ENCODE assay signal across 14 mouse cellular contexts in the genomic region with DNA sequence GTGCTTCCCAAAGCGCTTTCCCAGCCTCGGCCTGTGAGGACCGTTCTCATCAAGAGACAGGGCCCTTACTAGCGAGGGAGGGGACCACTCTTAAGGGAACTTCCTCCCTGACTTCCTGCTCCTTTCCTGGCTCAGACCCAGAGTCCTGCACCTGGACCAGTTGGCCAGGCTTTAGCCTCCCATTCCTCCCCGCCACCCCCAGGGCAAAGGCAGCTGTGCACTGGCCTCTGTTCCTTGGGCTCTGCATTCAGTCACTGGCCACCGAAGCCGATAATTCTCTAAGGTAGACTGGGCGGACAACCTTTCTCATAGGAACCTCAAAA.
DNase-seq lines count a peak whose midpoint lies in the region; ATAC-seq and TF ChIP-seq lines count a peak whose summit lies in the region.
"Had no signal": no experiment of that assay in that cellular context is flagged by ENCODE, and none has a peak within 500 bp of the region (broad histone marks: within the 10 kb centered on the region; RNA-seq: fewer than 3 reads in every experiment).

No protein-coding gene starts in this region.

- H3K4me2 ChIP-seq in forebrain, embryonic 13.5 days, result peak overlapping the region; percentile 15; the same call in 1 of the 2 replicates
- no peak overlapping the region for H3K4me2 ChIP-seq in heart, embryonic 16.5 days (ENCODE audit: low read depth, low read length)
- H3K4me2 ChIP-seq in limb, embryonic 12.5 days, result 0 out of 2 replicates have a peak overlapping the region, but pooled peaks have one; percentile 3
- H3K4me2 ChIP-seq: liver, embryonic 15.5 days; stomach, embryonic 15.5 days had no signal

- no peak for TF ChIP-seq POLR2A in heart, adult 2 months (IDR thresholded peaks at IDR 0.05; ENCODE audit: insufficient read depth, low read depth, low read length)

- TF ChIP-seq CTCF in heart, adult 2 months (IDR thresholded peaks at IDR 0.05), result no peak

- H3K9me3 ChIP-seq in forebrain, embryonic 13.5 days (replicated peaks), result no peaks in the 10 kb centered on the region
- H3K9me3 ChIP-seq in forebrain, embryonic 10.5 days, result no peaks in the 10 kb centered on the region
- H3K9me3 ChIP-seq in heart, embryonic 16.5 days (replicated peaks; ENCODE audit: control insufficient read depth, low read length), result no peaks in the 10 kb centered on the region
- no peaks in the 10 kb centered on the region for H3K9me3 ChIP-seq in ES-E14 (ENCODE audit: control insufficient read depth, insufficient read depth, low read depth, low read length)
- no peaks in the 10 kb centered on the region for H3K9me3 ChIP-seq in limb, embryonic 12.5 days
- H3K9me3 ChIP-seq: hindbrain, embryonic 10.5 days; liver, embryonic 15.5 days; megakaryocyte, embryonic 14.5 days; stomach, embryonic 15.5 days had no signal

- H3K79me2 ChIP-seq in heart, adult 2 months (replicated peaks; ENCODE audit: control insufficient read depth, insufficient read depth, low read length), result no peaks in the 10 kb centered on the region

- ATAC-seq in forebrain, embryonic 13.5 days, result no peak
- ATAC-seq in heart, embryonic 16.5 days (replicated peaks; ENCODE audit: extremely low read depth, insufficient read depth, low FRiP score), result no peak
- ATAC-seq in limb, embryonic 12.5 days (ENCODE audit: insufficient number of reproducible peaks, insufficient read depth, low FRiP score, low TSS enrichment, low read depth), result no peak

- no peaks in the 10 kb centered on the region for H3K36me3 ChIP-seq in forebrain, embryonic 13.5 days (ENCODE audit: poor library complexity, severe bottlenecking)
- H3K36me3 ChIP-seq in forebrain, embryonic 10.5 days (replicated peaks), result no peaks in the 10 kb centered on the region
- no peaks in the 10 kb centered on the region for H3K36me3 ChIP-seq in heart, embryonic 16.5 days (ENCODE audit: control insufficient read depth, insufficient read depth)
- no peaks in the 10 kb centered on the region for H3K36me3 ChIP-seq in heart, adult 2 months (ENCODE audit: control insufficient read depth, insufficient read depth, low read length)
- H3K36me3 ChIP-seq in ES-E14 (ENCODE audit: control insufficient read depth, insufficient read depth, low read length, poor library complexity, severe bottlenecking), result no peaks in the 10 kb centered on the region
- no peaks in the 10 kb centered on the region for H3K36me3 ChIP-seq in limb, embryonic 12.5 days
- H3K36me3 ChIP-seq: hindbrain, embryonic 10.5 days; liver, embryonic 15.5 days; stomach, embryonic 15.5 days had no signal

- H3K4me1 ChIP-seq in forebrain, embryonic 13.5 days, result peaks cover 22% of the 10 kb centered on the region
- H3K4me1 ChIP-seq in forebrain, embryonic 10.5 days, result peaks cover 40% of the 10 kb centered on the region
- H3K4me1 ChIP-seq in heart, embryonic 16.5 days (ENCODE audit: control insufficient read depth, insufficient read depth, low read length), result peaks cover 8% of the 10 kb centered on the region
- peaks cover 5% of the 10 kb centered on the region; the same call in 1 of the 2 replicates for H3K4me1 ChIP-seq in heart, adult 2 months (ENCODE audit: control insufficient read depth, insufficient read depth, low read length)
- H3K4me1 ChIP-seq in ES-E14 (ENCODE audit: control insufficient read depth in 2 of 2, insufficient read depth in 2 of 2, low read length in 2 of 2, poor library complexity in 1 of 2), result peaks cover 0 to 2% of the 10 kb centered on the region in 2 experiments; a peak in 1 of 4 replicates
- peaks cover 42% of the 10 kb centered on the region for H3K4me1 ChIP-seq in limb, embryonic 12.5 days (replicated peaks)
- H3K4me1 ChIP-seq: liver, embryonic 15.5 days had no signal

- no peak for TF ChIP-seq EP300 in heart, adult 2 months (IDR thresholded peaks at IDR 0.05; ENCODE audit: insufficient read depth, low read depth, low read length)

- in situ Hi-C loops in ES-E14 (cut with MboI; ENCODE audit: low sequenced_read_pairs in 2 of 2, unreplicated experiment in 2 of 2), result no loop called here

- peak overlapping the region; percentile 73 for H3K27ac ChIP-seq in forebrain, embryonic 13.5 days
- no peak overlapping the region for H3K27ac ChIP-seq in forebrain, embryonic 10.5 days
- peak overlapping the region; percentile 21; the same call in 1 of the 2 replicates for H3K27ac ChIP-seq in heart, embryonic 16.5 days (ENCODE audit: low read length)
- H3K27ac ChIP-seq in heart, adult 2 months, result no peak overlapping the region; the same call in 1 of the 2 replicates
- no peak overlapping the region for H3K27ac ChIP-seq in ES-E14 (ENCODE audit: insufficient read depth, low read depth, low read length, poor library complexity, severe bottlenecking)
- peak overlapping the region; percentile 71 for H3K27ac ChIP-seq in limb, embryonic 12.5 days
- H3K27ac ChIP-seq: hindbrain, embryonic 10.5 days; liver, embryonic 15.5 days; stomach, embryonic 15.5 days had no signal

- DNase-seq in forebrain, embryonic 10.5 days (ENCODE audit: extremely low spot score, low spot score), result no peak
- no peak for DNase-seq in heart, adult 2 months
- DNase-seq in ES-E14 (ENCODE audit: low read depth, low spot score), result no peak
- DNase-seq in urinary bladder, adult 2 months (ENCODE audit: low spot score), result no peak
- DNase-seq: cerebellum, adult 18-20 months; kidney, adult 18-20 months; spleen, adult 18-20 months had no signal

- H3K9ac ChIP-seq in forebrain, embryonic 13.5 days, result no peak overlapping the region
- no peak overlapping the region for H3K9ac ChIP-seq in heart, embryonic 16.5 days (ENCODE audit: low read length)
- H3K9ac ChIP-seq in heart, adult 2 months (ENCODE audit: low read depth, low read length), result no peak overlapping the region
- peak overlapping the region; percentile 5; the same call in 1 of the 2 replicates for H3K9ac ChIP-seq in ES-E14 (ENCODE audit: insufficient read depth, low read depth, low read length, poor library complexity, severe bottlenecking)
- H3K9ac ChIP-seq in limb, embryonic 12.5 days (replicated peaks), result no peak overlapping the region
- H3K9ac ChIP-seq: liver, embryonic 15.5 days; stomach, embryonic 15.5 days had no signal

- H3K27me3 ChIP-seq in forebrain, embryonic 13.5 days, result no peaks in the 10 kb centered on the region
- no peaks in the 10 kb centered on the region for H3K27me3 ChIP-seq in forebrain, embryonic 10.5 days (ENCODE audit: poor library complexity, severe bottlenecking)
- no peaks in the 10 kb centered on the region for H3K27me3 ChIP-seq in heart, embryonic 16.5 days (ENCODE audit: control insufficient read depth, insufficient read depth, low read length)
- H3K27me3 ChIP-seq in heart, adult 2 months (ENCODE audit: control insufficient read depth, insufficient read depth, low read length), result no peaks in the 10 kb centered on the region
- H3K27me3 ChIP-seq in limb, embryonic 12.5 days, result no peaks in the 10 kb centered on the region; the same call in 1 of the 2 replicates
- H3K27me3 ChIP-seq: liver, embryonic 15.5 days had no signal

- H3K4me3 ChIP-seq in forebrain, embryonic 13.5 days, result no peak overlapping the region
- H3K4me3 ChIP-seq in forebrain, embryonic 10.5 days, result no peak overlapping the region
- no peak overlapping the region for H3K4me3 ChIP-seq in heart, embryonic 16.5 days (ENCODE audit: low read length)
- H3K4me3 ChIP-seq in heart, adult 2 months, result no peak overlapping the region
- H3K4me3 ChIP-seq in ES-E14 (ENCODE audit: insufficient read depth in 1 of 2, low read depth in 1 of 2, low read length in 2 of 2, poor library complexity in 1 of 2, severe bottlenecking in 1 of 2), result peak overlapping the region; percentile 22 to 46; a peak in 2 of 4 replicates
- H3K4me3 ChIP-seq in limb, embryonic 12.5 days (replicated peaks), result no peak overlapping the region
- H3K4me3 ChIP-seq: hindbrain, embryonic 10.5 days; liver, embryonic 15.5 days; megakaryocyte, embryonic 14.5 days; stomach, embryonic 15.5 days had no signal

- WGBS in forebrain, embryonic 13.5 days, result 80% methylated on average over 8 of the region's 8 CpGs
- 88% methylated on average over 8 of the region's 8 CpGs for whole genome bisulfite sequencing in forebrain, embryonic 10.5 days
- WGBS in heart, embryonic 16.5 days, result 63% methylated on average over 8 of the region's 8 CpGs
- WGBS in heart, adult 2 months, result 54% methylated on average over 8 of the region's 8 CpGs
- 38% methylated on average over 8 of the region's 8 CpGs for WGBS in limb, embryonic 12.5 days

- intact Hi-C loops in heart, adult 2 months (cut with DNase I), result no loop called here

TF ChIP-seq in ES-E14, 5 proteins besides CTCF, POLR2A, EP300 and RAD21:
- TF ChIP-seq HCFC1 (IDR thresholded peaks at IDR 0.05; ENCODE audit: borderline replicate concordance, insufficient read depth, low read length), result no peak

Comparison
In these comparisons a context has a peak if more than half of its experiments do, and no peak if none do; other contexts are left out.
1. H3K27ac ChIP-seq: peak in forebrain, embryonic 13.5 days (single experiment), heart, embryonic 16.5 days (single experiment) and limb, embryonic 12.5 days (single experiment); none in forebrain, embryonic 10.5 days (single experiment), heart, adult 2 months (single experiment) and ES-E14 (single experiment).
2. H3K4me3 ChIP-seq: peak in ES-E14 (2 of 2); none in forebrain, embryonic 13.5 days (single experiment), forebrain, embryonic 10.5 days (single experiment), heart, embryonic 16.5 days (single experiment), heart, adult 2 months (single experiment) and limb, embryonic 12.5 days (single experiment).